Mouse (Mus musculus) spleen, adult 10 weeks (tissue): ENCODE measurements around the gene Rgs9. TPM values are rescaled to one million over a fixed set of nuclear protein-coding genes. Genes with fewer than 3 reads are reported as not detected.

Source experiments
- polyA plus RNA-seq: library from polyadenylated mRNA; stranded (reverse); fragments of 350-450 nt; fragmentation: Illumina TruSeq; extraction: RNeasy Lipid Tissue Mini Kit (QIAGEN cat#74804); gene quantifications from one replicate; pipeline ENCODE4 v1.2.3, GENCODE M21; 2015; ENCODE audit warnings: low replicate concordance; ENCODE audit not compliant: insufficient read depth

The Rgs9 gene
- polyA plus RNA-seq = 4.8 TPM

GRCm38 (mm10) chr11:109297710-109298375 is at the start of gene Rgs9:
Rgs9 (minus strand) TSS chr11:109298129.

Other genes starting within 250 kb of the Rgs9 start
- not detected for gene E030025P04Rik, start 153.8 kb downstream of the Rgs9 start, polyA plus RNA-seq
- gene Gna13, start 64.7 kb upstream of the Rgs9 start, polyA plus RNA-seq = 66.9 TPM
- gene 9930022D16Rik, start 115.8 kb upstream of the Rgs9 start, polyA plus RNA-seq = not detected
- gene Amz2, start 127.8 kb upstream of the Rgs9 start, polyA plus RNA-seq = 57.3 TPM
- gene Arsg, start 175.2 kb upstream of the Rgs9 start, polyA plus RNA-seq = 7.3 TPM
- gene Slc16a6, start 175.5 kb upstream of the Rgs9 start, polyA plus RNA-seq = 55.9 TPM